Mouse (Mus musculus) intestine, embryonic 16.5 days (tissue): Measurements from ENCODE around the gene Magi1. TPM values are rescaled to one million over a fixed set of nuclear protein-coding genes. Genes with fewer than 3 reads are reported as not detected.

Experiments
- ATAC-seq: fragments of 200-750 bp; cut with Nextera tagmentation; 2 replicates; pipeline ENCODE4 v1.8.0; 2017; ENCODE audit warnings: moderate TSS enrichment, moderate library complexity
- H3K27ac ChIP-seq: fragments of 300-500 bp; sonication (generic); 2 replicates; pipeline ENCODE4 v1.5.1; 2014; ENCODE audit warnings: mild to moderate bottlenecking, low read length
- H3K27me3 ChIP-seq: fragments of 300-500 bp; sonication (generic); replicated peaks from 2 replicates; pipeline ENCODE4 v1.6.1; 2014; ENCODE audit warnings: low read length, control low read depth, mixed read lengths; ENCODE audit not compliant: control insufficient read depth, insufficient read depth
- H3K36me3 ChIP-seq: fragments of 300-500 bp; sonication (generic); 2 replicates; pipeline ENCODE4 v1.6.1; 2014; ENCODE audit warnings: low read length, control low read depth; ENCODE audit not compliant: control insufficient read depth, insufficient read depth
- H3K4me1 ChIP-seq: fragments of 300-500 bp; sonication (generic); 2 replicates; pipeline ENCODE4 v1.6.1; 2014; ENCODE audit warnings: low read length, control low read depth, mixed read lengths; ENCODE audit not compliant: control insufficient read depth, insufficient read depth
- H3K4me2 ChIP-seq: fragments of 300-500 bp; sonication (generic); 2 replicates; pipeline ENCODE4 v1.6.1; 2014; ENCODE audit warnings: low read depth, low read length, control low read depth
- H3K4me3 ChIP-seq: fragments of 300-500 bp; sonication (generic); 2 replicates; pipeline ENCODE4 v1.5.1; 2014; ENCODE audit warnings: mild to moderate bottlenecking, low read length
- H3K9ac ChIP-seq: fragments of 300-500 bp; sonication (generic); 2 replicates; pipeline ENCODE4 v1.6.1; 2014; ENCODE audit warnings: low read depth, low read length
- H3K9me3 ChIP-seq: fragments of 300-500 bp; sonication (generic); 2 replicates; pipeline ENCODE4 v1.6.1; 2016; ENCODE audit warnings: low read length, control low read depth; ENCODE audit not compliant: control insufficient read depth
- WGBS: fragments of 180-500 bp; shearing (Covaris S2); extraction: QIAGEN DNeasy Blood & Tissue Kit; methylation state at CpG from one replicate; pipeline ENCODE4 v1.1.7; 2014; 5-methylcytosine and 5-hydroxymethylcytosine counted together
- polyA plus RNA-seq: library from polyadenylated mRNA; unstranded; fragments of >200 nt; fragmentation: Nextera tagmentation; extraction: Ambion mirVana; gene quantifications from 2 replicates; pipeline ENCODE4 v1.2.1, GENCODE M21; 2015

Gene Magi1
- polyA plus RNA-seq, 1 experiment from 2014 or later = 6.7 TPM

GRCm38 (mm10) chr6:94069421-94069820 lies 214.3 kb downstream of the Magi1 start:
- Histone ChIP-seq H3K4me3 (no peak overlapping the region), H3K27ac (peak overlapping the region; percentile 21; the same call in 1 of the 2 replicates), H3K9me3 (no peaks in the 10 kb centered on the region), H3K36me3 (no peaks in the 10 kb centered on the region), H3K4me2 (no peak overlapping the region), H3K4me1 (peaks cover 11% of the 10 kb centered on the region), H3K27me3 (no peaks in the 10 kb centered on the region), H3K9ac (no peak overlapping the region)
- ATAC-seq = peak; percentile 92
- WGBS = 9% methylated on average over 3 of the region's 3 CpGs

- H3K27ac ChIP-seq = no peak overlapping the region
- no peak overlapping the region for H3K4me3 ChIP-seq
- no peaks in the 10 kb centered on the region for H3K27me3 ChIP-seq
- no peak for ATAC-seq
- H3K4me1 ChIP-seq = peaks cover 16% of the 10 kb centered on the region
- no peaks in the 10 kb centered on the region for H3K36me3 ChIP-seq
- 57% methylated on average over 8 of the region's 8 CpGs for WGBS
- H3K4me2 ChIP-seq = no peak overlapping the region
- H3K9ac ChIP-seq = no peak overlapping the region
- no peaks in the 10 kb centered on the region for H3K9me3 ChIP-seq
Measured at GRCm38 (mm10) chr6:94067741-94068450, 215.8 kb downstream of the Magi1 start.

- H3K4me2 ChIP-seq = no peak overlapping the region
- peaks cover 21% of the 10 kb centered on the region for H3K4me1 ChIP-seq
- no peak overlapping the region for H3K27ac ChIP-seq
- no peak overlapping the region for H3K9ac ChIP-seq
- no peak for ATAC-seq
- H3K9me3 ChIP-seq = no peaks in the 10 kb centered on the region
- no peaks in the 10 kb centered on the region for H3K27me3 ChIP-seq
- no peaks in the 10 kb centered on the region for H3K36me3 ChIP-seq
- H3K4me3 ChIP-seq = no peak overlapping the region
- WGBS = 38% methylated on average over 4 of the region's 4 CpGs
Measured at GRCm38 (mm10) chr6:94064832-94065231, 218.9 kb downstream of the Magi1 start.

GRCm38 (mm10) chr6:94063542-94063941 lies 220.2 kb downstream of the Magi1 start:
- Histone ChIP-seq H3K4me1 (peaks cover 13% of the 10 kb centered on the region; the same call in 1 of the 2 replicates), H3K9ac (no peak overlapping the region), H3K36me3 (no peaks in the 10 kb centered on the region), H3K27ac (no peak overlapping the region), H3K4me2 (no peak overlapping the region), H3K9me3 (no peaks in the 10 kb centered on the region), H3K27me3 (no peaks in the 10 kb centered on the region), H3K4me3 (no peak overlapping the region)
- no peak for ATAC-seq
- WGBS = 93% methylated on average over 4 of the region's 4 CpGs

- Histone ChIP-seq H3K4me2 (no peak overlapping the region), H3K4me1 (peaks cover 18% of the 10 kb centered on the region), H3K27me3 (no peaks in the 10 kb centered on the region), H3K36me3 (no peaks in the 10 kb centered on the region), H3K27ac (peak overlapping the region; percentile 64), H3K4me3 (no peak overlapping the region), H3K9ac (no peak overlapping the region), H3K9me3 (no peaks in the 10 kb centered on the region)
- 61% methylated on average over 8 of the region's 8 CpGs for WGBS
- no peak for ATAC-seq
Measured at GRCm38 (mm10) chr6:94061424-94061980, 222.2 kb downstream of the Magi1 start.

- 61% methylated on average over 7 of the region's 7 CpGs for WGBS
- H3K27ac ChIP-seq = peak overlapping the region; percentile 64
- peak; percentile 74 for ATAC-seq
Measured at GRCm38 (mm10) chr6:94060621-94061213, 223.0 kb downstream of the Magi1 start.

GRCm38 (mm10) chr6:94059090-94059489 lies 224.6 kb downstream of the Magi1 start:
- no peaks in the 10 kb centered on the region for H3K9me3 ChIP-seq
- H3K36me3 ChIP-seq = no peaks in the 10 kb centered on the region
- WGBS = 93% methylated on average over 2 of the region's 2 CpGs
- no peak overlapping the region for H3K9ac ChIP-seq
- no peaks in the 10 kb centered on the region for H3K27me3 ChIP-seq
- H3K4me1 ChIP-seq = peaks cover 14% of the 10 kb centered on the region
- H3K4me2 ChIP-seq = no peak overlapping the region
- H3K27ac ChIP-seq = no peak overlapping the region
- H3K4me3 ChIP-seq = no peak overlapping the region
- ATAC-seq = no peak

More at GRCm38 (mm10) chr6:94060621-94061213, 223.0 kb downstream of the Magi1 start:
- Histone ChIP-seq H3K36me3 (no peaks in the 10 kb centered on the region), H3K27me3 (no peaks in the 10 kb centered on the region), H3K4me3 (no peak overlapping the region), H3K9ac (no peak overlapping the region), H3K4me1 (peaks cover 18% of the 10 kb centered on the region), H3K9me3 (no peaks in the 10 kb centered on the region), H3K4me2 (no peak overlapping the region)

GRCm38 (mm10) chr6:94053920-94054319 lies 229.8 kb downstream of the Magi1 start:
- no peaks in the 10 kb centered on the region for H3K9me3 ChIP-seq
- WGBS = 47% methylated on average over 1 of the region's 1 CpGs
- ATAC-seq = no peak

GRCm38 (mm10) chr6:94045180-94045579 lies 238.5 kb downstream of the Magi1 start:
- H3K4me3 ChIP-seq = no peak overlapping the region
- H3K27ac ChIP-seq = no peak overlapping the region
- H3K36me3 ChIP-seq = no peaks in the 10 kb centered on the region
- no peak overlapping the region for H3K4me2 ChIP-seq
- no peaks in the 10 kb centered on the region for H3K27me3 ChIP-seq
- 91% methylated on average over 4 of the region's 4 CpGs for WGBS
- H3K9me3 ChIP-seq = no peaks in the 10 kb centered on the region
- ATAC-seq = 0 out of 2 replicates have a peak, but pooled peaks have one; percentile 21
- no peak overlapping the region for H3K9ac ChIP-seq
- peaks cover 7% of the 10 kb centered on the region; the same call in 1 of the 2 replicates for H3K4me1 ChIP-seq

More at GRCm38 (mm10) chr6:94053920-94054319, 229.8 kb downstream of the Magi1 start:
- Histone ChIP-seq H3K27ac (no peak overlapping the region), H3K4me1 (peaks cover 6% of the 10 kb centered on the region; the same call in 1 of the 2 replicates), H3K9ac (no peak overlapping the region), H3K4me2 (no peak overlapping the region), H3K27me3 (no peaks in the 10 kb centered on the region), H3K36me3 (no peaks in the 10 kb centered on the region), H3K4me3 (no peak overlapping the region)
